Mouse (Mus musculus) embryonic facial prominence, embryonic 12.5 days (tissue): ENCODE data around the gene Olfr1370. TPM values are rescaled to one million over a fixed set of nuclear protein-coding genes. Genes with fewer than 3 reads are reported as not detected.
"Not testable (repeated sequence)": the region's sequence is repeated elsewhere in the genome, so short reads cannot be mapped to it uniquely, and the experiment has no call there.

Experiments
- ATAC-seq: fragments of 200-750 bp; cut with Nextera tagmentation; 2 replicates; pipeline ENCODE4 v1.8.0; 2017; ENCODE audit not compliant: insufficient number of reproducible peaks, insufficient read depth, low FRiP score, low TSS enrichment
- H3K27ac ChIP-seq: fragments of 300-500 bp; sonication (generic); 2 replicates; pipeline ENCODE4 v1.5.1; 2016; ENCODE audit warnings: mild to moderate bottlenecking
- H3K27me3 ChIP-seq: fragments of 300-500 bp; sonication (generic); 2 replicates; pipeline ENCODE4 v1.6.1; 2016; ENCODE audit warnings: mild to moderate bottlenecking, moderate library complexity
- H3K36me3 ChIP-seq: fragments of 300-500 bp; sonication (generic); 2 replicates; pipeline ENCODE4 v1.6.1; 2016; ENCODE audit warnings: mild to moderate bottlenecking
- H3K4me1 ChIP-seq: fragments of 300-500 bp; sonication (generic); 2 replicates; pipeline ENCODE4 v1.6.1; 2016
- H3K4me2 ChIP-seq: fragments of 300-500 bp; sonication (generic); replicated peaks from 2 replicates; pipeline ENCODE4 v1.6.1; 2016; ENCODE audit warnings: mild to moderate bottlenecking, moderate library complexity
- H3K4me3 ChIP-seq: fragments of 300-500 bp; sonication (generic); 2 replicates; pipeline ENCODE4 v1.5.1; 2016; ENCODE audit warnings: mild to moderate bottlenecking
- H3K9ac ChIP-seq: fragments of 300-500 bp; sonication (generic); 2 replicates; pipeline ENCODE4 v1.6.1; 2016; ENCODE audit warnings: mild to moderate bottlenecking, moderate library complexity
- H3K9me3 ChIP-seq: fragments of 300-500 bp; sonication (generic); 2 replicates; pipeline ENCODE4 v1.6.1; 2016; ENCODE audit warnings: mild to moderate bottlenecking, moderate library complexity
- WGBS: fragments of 180-500 bp; shearing (Covaris S2); methylation state at CpG from one replicate; pipeline ENCODE4 v1.1.7; 2016; 5-methylcytosine and 5-hydroxymethylcytosine counted together
- polyA plus RNA-seq: library from polyadenylated mRNA; unstranded; fragments of >200 nt; fragmentation: Nextera tagmentation; extraction: Ambion mirVana; gene quantifications from 2 replicates; pipeline ENCODE4 v1.2.1, GENCODE M21; 2016

Olfr1370 gene
- 0.09 TPM in 1 of 2 replicates, not detected in the other for polyA plus RNA-seq

DNA sequence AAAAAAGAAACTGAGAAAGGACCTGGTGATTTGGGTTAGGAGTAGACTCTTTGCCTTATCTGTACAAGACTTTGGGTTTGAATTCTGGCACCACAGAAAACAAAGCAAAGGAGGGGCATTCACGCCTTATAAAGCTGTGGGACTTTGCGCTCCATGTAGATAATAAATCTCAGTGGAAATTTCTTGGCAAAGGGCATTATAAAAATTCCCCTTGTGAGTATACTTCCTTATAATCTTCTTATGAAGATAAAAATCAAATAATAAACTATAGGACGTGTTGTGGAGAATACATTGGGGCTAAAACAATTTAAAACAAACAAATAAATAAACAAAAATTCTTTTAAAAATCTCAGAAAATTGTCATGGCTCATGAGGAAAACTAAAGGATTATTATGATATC lies at the start of gene Olfr1370:
Gene Olfr1370, minus strand, starts transcription at position 101 of the 400 bp plus-strand sequence.
- no peaks in the 10 kb centered on the region for H3K9me3 ChIP-seq
- no peaks in the 10 kb centered on the region for H3K36me3 ChIP-seq
- H3K4me1 ChIP-seq, result no peaks in the 10 kb centered on the region
- no peak within 1 kb of the TSS for H3K9ac ChIP-seq
- H3K27me3 ChIP-seq, result no peaks in the 10 kb centered on the region
- 78% methylated on average over 3 of the region's 3 CpGs for WGBS
- H3K27ac ChIP-seq, result no peak within 1 kb of the TSS
- no peak within 1 kb of the TSS for H3K4me2 ChIP-seq
- ATAC-seq, result no peak
- no peak within 1 kb of the TSS for H3K4me3 ChIP-seq

DNA sequence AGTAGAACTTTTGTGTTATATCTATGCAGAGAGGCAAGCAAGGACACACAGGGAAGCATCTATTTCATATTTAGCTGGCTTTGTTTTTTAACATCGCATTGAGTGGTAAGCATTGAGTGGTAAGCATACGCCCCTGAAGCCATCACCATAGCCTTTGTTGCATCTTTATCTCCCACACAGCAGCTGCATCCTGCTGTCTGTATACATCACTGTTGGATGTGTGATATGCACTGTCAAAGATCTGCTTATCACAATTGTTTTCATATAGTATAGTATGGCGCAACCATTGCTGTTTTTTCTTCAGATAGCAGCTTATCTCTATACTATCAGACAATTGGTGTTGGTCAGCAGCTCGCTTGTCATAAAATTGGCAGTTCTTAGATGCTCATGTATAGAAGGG lies 39.4 kb upstream of the Olfr1370 start:
- Histone ChIP-seq H3K27ac (no peak overlapping the region), H3K4me3 (no peak overlapping the region), H3K27me3 (no peaks in the 10 kb centered on the region), H3K36me3 (no peaks in the 10 kb centered on the region), H3K4me2 (no peak overlapping the region), H3K9me3 (no peaks in the 10 kb centered on the region), H3K4me1 (no peaks in the 10 kb centered on the region), H3K9ac (no peak overlapping the region)
- no peak for ATAC-seq
- WGBS, result 86% methylated on average over 4 of the region's 4 CpGs

DNA sequence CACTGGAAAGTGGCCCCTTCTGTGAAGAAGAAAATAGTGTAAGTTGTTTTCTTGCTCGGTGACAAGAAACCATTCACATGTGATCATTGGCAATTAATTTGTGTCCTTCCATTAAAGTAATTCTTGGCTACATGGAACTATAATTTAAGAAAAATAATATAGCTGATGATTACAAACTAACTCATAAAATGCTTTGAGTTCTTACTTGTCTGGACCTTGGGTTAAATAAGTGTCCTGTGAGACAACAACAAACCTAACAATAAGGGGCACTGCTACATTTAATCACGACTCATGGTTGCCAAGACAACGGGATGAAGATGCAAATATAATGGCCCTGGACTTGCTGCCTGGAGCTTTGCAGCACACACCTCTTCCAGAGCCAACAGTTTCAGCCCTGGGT lies 36.4 kb upstream of the Olfr1370 start, which contains the start of gene Olfr1369-ps1:
Gene Olfr1369-ps1, plus strand, starts transcription at position 301 of the 400 bp plus-strand sequence.
- not testable (repeated sequence) for H3K27ac ChIP-seq, H3K36me3 ChIP-seq, H3K27me3 ChIP-seq, H3K9ac ChIP-seq, H3K4me1 ChIP-seq, H3K4me3 ChIP-seq, H3K9me3 ChIP-seq, ATAC-seq, H3K4me2 ChIP-seq
- WGBS, result 81% methylated on average over 3 of the region's 3 CpGs

DNA sequence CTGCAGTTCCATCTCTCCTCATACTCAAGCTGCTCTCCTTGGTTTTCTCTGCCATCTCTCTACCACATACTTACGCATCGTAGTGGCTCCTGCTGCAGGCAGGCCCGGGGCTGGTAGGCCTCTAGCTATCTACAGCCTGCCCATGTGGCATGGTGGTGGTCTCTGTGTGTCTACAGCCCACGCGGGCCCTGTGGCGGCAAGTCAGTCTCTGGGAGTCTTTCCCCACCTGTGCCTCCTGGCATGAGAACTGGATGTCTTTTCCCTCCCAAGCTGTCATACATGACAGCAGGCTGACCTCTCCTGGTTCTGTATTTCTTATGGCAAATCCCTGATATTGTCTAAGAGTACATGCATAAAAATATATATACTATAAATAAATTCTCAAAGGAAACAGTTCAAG lies 35.7 kb upstream of the Olfr1370 start:
- WGBS, result 80% methylated on average over 6 of the region's 6 CpGs
- Histone ChIP-seq H3K27me3 (no peaks in the 10 kb centered on the region), H3K4me1 (no peaks in the 10 kb centered on the region), H3K27ac (no peak overlapping the region), H3K9ac (no peak overlapping the region), H3K4me2 (no peak overlapping the region), H3K36me3 (no peaks in the 10 kb centered on the region), H3K9me3 (no peaks in the 10 kb centered on the region), H3K4me3 (no peak overlapping the region)
- no peak for ATAC-seq

DNA sequence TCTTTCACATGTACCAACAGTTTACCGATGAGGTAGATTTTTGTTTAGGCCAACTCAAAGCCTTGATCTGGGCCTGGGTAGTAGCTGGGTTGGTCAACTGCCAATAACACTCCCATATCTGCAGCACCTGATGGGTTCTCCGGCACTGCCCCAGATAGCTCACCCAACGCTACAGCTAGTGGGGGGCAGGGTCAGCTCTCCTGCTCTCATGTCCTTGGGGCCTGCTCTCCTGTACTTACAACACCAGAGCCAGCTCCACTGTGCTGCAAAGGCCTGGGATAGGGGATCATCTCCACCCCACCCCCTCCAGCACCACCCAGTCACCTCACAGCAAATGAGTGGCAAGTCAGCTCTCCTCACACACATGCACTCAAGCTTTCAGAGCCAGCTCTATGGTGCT lies 35.0 kb upstream of the Olfr1370 start:
- Histone ChIP-seq H3K9ac (no peak overlapping the region), H3K27me3 (no peaks in the 10 kb centered on the region), H3K4me2 (no peak overlapping the region), H3K36me3 (no peaks in the 10 kb centered on the region), H3K27ac (no peak overlapping the region), H3K9me3 (no peaks in the 10 kb centered on the region), H3K4me1 (no peaks in the 10 kb centered on the region), H3K4me3 (no peak overlapping the region)
- no peak for ATAC-seq
- WGBS, result 94% methylated on average over 3 of the region's 3 CpGs

DNA sequence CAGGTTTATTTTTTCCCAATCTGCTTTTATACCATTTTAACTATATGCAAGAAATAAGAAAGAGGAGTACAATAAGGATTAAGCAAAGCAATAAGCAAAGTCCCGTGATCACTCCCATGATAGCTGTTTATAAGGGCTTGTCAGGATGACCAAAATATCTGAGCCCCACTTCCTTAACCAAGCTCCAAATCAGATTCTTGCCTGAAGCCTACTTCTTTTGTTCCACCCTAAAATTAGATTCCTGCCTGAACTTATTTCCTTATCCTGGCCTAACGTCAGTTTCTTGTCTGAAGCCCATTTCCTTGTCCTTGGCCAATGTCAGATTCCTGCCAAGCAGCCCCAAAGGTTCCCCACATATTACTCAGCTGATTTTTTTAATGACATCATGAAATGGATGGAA lies 7.9 kb upstream of the Olfr1370 start:
- 72% methylated on average over 2 of the region's 2 CpGs for WGBS

DNA sequence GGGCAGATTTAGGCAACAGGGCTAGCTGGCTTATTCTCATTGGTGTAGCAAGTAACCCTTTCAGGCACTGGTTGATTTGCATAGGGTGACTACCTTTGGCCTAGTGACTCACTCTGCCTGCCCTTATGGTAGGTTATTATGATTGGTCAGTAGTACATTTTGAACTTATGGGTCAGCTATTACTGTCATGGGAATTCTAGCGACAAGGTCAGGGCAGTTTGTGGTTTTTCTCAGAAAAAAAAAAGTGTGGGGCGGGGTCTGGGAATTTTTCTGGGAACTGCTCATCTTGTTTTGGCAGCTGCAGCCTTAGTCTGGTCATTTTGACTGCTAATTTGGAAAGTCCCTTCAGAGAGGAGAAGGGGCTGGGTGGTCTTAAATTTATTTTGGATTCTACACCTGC lies 8.7 kb downstream of the Olfr1370 start:
- ATAC-seq, result no peak
- 87% methylated on average over 2 of the region's 2 CpGs for WGBS

More for the DNA sequence above, 7.9 kb upstream of the Olfr1370 start:
- H3K27ac ChIP-seq, result no peak overlapping the region
- no peak for ATAC-seq
- H3K4me3 ChIP-seq, result no peak overlapping the region
- no peak overlapping the region for H3K4me2 ChIP-seq
- no peaks in the 10 kb centered on the region for H3K27me3 ChIP-seq
- H3K36me3 ChIP-seq, result no peaks in the 10 kb centered on the region
- no peaks in the 10 kb centered on the region for H3K4me1 ChIP-seq
- H3K9ac ChIP-seq, result no peak overlapping the region
- no peaks in the 10 kb centered on the region for H3K9me3 ChIP-seq

DNA sequence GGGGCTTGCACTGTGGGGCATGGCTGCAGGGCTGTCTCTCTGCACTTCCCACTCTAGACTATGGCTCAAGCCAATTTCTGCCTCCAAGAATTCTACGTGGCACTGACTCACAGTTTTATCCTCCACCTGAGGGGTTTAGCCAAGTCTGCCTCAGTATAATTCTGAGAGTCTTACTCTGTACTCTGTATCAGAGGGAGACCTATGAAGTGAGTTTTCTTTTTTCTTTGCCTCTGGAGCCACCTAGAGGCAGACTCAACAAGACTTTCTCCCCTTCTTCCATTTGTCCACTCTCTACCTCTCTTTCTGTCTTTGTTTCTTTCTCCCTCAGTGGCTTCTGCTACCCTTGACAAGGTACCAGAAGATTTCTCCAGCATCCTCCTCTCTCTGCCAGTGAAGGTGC lies 24.6 kb downstream of the Olfr1370 start:
- ATAC-seq, result no peak
- no peak overlapping the region for H3K4me3 ChIP-seq
- H3K9me3 ChIP-seq, result 0 out of 2 replicates have a peak, but pooled peaks cover 3% of the 10 kb centered on the region
- H3K36me3 ChIP-seq, result no peaks in the 10 kb centered on the region
- no peak overlapping the region for H3K4me2 ChIP-seq
- no peaks in the 10 kb centered on the region for H3K27me3 ChIP-seq
- no peak overlapping the region for H3K27ac ChIP-seq
- WGBS, result 50% methylated on average over 1 of the region's 1 CpGs
- H3K9ac ChIP-seq, result no peak overlapping the region
- no peaks in the 10 kb centered on the region for H3K4me1 ChIP-seq

More for the DNA sequence above, 8.7 kb downstream of the Olfr1370 start:
- no peaks in the 10 kb centered on the region for H3K27me3 ChIP-seq
- H3K4me3 ChIP-seq, result no peak overlapping the region
- no peak overlapping the region for H3K4me2 ChIP-seq
- no peak overlapping the region for H3K27ac ChIP-seq
- no peaks in the 10 kb centered on the region for H3K4me1 ChIP-seq
- H3K36me3 ChIP-seq, result no peaks in the 10 kb centered on the region
- no peak overlapping the region for H3K9ac ChIP-seq
- H3K9me3 ChIP-seq, result no peaks in the 10 kb centered on the region

DNA sequence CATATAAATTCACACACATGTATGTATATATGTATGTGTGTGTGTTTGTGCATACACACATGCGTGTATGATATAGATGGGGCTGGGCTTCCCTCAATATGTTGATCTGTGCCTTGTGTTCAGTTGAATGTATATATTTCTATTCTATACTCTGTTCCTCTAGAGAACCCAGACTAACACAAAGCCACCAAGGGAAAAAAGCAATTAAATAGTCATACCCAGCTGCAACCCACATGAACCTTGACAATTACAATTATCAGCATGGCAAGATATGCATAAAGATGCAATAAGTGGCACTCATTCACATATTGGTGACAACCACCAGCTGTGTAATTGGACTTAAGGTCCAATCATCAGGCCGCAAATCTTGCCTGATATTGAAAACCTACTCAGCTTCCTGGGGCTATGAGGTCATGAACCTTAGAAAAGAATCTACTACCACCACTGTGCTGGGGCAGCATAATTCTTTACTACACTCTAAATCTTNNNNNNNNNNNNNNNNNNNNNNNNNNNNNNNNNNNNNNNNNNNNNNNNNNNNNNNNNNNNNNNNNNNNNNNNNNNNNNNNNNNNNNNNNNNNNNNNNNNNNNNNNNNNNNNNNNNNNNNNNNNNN lies 34.1 kb downstream of the Olfr1370 start:
- Histone ChIP-seq H3K36me3 (no peaks in the 10 kb centered on the region), H3K27me3 (no peaks in the 10 kb centered on the region), H3K4me1 (no peaks in the 10 kb centered on the region), H3K27ac (no peak overlapping the region), H3K4me3 (no peak overlapping the region), H3K9ac (no peak overlapping the region), H3K9me3 (no peaks in the 10 kb centered on the region), H3K4me2 (no peak overlapping the region)
- ATAC-seq, result no peak
- 84% methylated on average over 2 of the region's 2 CpGs for WGBS

DNA sequence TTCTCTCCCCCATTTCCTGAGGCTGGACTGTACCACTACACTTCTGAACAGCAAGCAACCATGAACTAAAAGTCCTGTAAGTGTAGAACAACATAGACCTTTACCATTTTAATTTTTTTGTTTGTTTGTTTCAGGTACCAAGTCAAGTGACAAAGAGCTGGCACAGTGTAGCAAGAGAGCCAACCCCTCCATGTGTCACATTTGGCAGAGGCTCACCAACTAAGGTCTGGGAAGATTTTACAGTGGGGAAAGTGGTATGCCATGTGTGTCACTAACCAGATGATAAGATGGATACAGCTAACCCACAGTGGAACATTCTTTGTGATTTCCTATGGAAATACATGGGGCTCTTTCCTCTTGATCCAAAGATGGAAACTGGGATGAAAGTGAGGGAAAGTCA lies 38.8 kb downstream of the Olfr1370 start:
- H3K4me1 ChIP-seq, result no peaks in the 10 kb centered on the region
- no peak overlapping the region for H3K4me3 ChIP-seq
- no peak overlapping the region for H3K27ac ChIP-seq
- no peak overlapping the region for H3K4me2 ChIP-seq
- no peaks in the 10 kb centered on the region for H3K27me3 ChIP-seq
- H3K9ac ChIP-seq, result no peak overlapping the region
- H3K36me3 ChIP-seq, result no peaks in the 10 kb centered on the region
- H3K9me3 ChIP-seq, result no peaks in the 10 kb centered on the region
- no peak for ATAC-seq

DNA sequence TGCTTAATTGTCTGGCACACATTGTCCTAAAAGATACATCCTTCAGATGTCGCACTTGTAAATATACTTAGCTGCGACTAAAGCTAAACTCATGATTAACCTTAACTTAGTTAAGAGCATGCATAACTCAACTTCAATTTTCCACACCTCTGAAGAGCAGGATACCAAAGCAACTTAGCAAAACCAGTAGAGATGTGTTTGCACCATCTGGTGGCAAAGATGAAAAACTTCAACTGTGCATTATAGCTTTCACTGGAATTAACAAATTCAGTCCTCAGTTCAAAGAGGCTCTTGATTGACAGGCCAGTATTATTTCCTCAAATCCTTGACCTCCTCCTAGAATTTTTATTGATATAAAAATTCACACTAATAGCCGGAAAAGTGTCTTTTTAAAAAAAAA lies 39.7 kb downstream of the Olfr1370 start:
- Histone ChIP-seq H3K27ac (no peak overlapping the region), H3K9ac (no peak overlapping the region), H3K9me3 (no peaks in the 10 kb centered on the region), H3K4me1 (no peaks in the 10 kb centered on the region), H3K4me2 (no peak overlapping the region), H3K4me3 (no peak overlapping the region), H3K36me3 (no peaks in the 10 kb centered on the region), H3K27me3 (no peaks in the 10 kb centered on the region)
- 77% methylated on average over 3 of the region's 3 CpGs for WGBS
- no peak for ATAC-seq

DNA sequence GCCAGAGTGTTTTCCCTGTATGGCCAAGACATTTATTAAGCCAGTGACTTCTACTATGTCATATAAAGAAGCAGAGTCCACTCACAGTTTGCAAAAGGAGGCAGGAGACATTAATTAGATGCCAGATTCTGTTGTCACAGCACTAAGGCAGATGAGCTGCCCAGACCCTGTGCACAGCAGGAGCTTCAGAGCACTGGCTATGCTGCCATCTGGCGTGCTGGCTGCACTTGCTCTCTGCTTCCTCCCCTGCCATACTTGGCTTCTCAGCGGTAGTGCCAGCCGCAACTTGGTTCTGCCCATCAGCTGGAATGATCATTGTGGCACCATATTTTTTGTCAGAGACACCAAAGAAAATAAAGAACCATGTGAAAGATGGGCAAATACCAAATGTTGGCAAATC lies 41.6 kb downstream of the Olfr1370 start:
- no peak for ATAC-seq
- WGBS, result 56% methylated on average over 3 of the region's 3 CpGs
- H3K27ac ChIP-seq, result no peak overlapping the region
- no peaks in the 10 kb centered on the region for H3K36me3 ChIP-seq
- H3K4me2 ChIP-seq, result no peak overlapping the region
- H3K4me3 ChIP-seq, result no peak overlapping the region
- H3K9me3 ChIP-seq, result no peaks in the 10 kb centered on the region
- H3K27me3 ChIP-seq, result no peaks in the 10 kb centered on the region
- H3K9ac ChIP-seq, result no peak overlapping the region
- H3K4me1 ChIP-seq, result no peaks in the 10 kb centered on the region

DNA sequence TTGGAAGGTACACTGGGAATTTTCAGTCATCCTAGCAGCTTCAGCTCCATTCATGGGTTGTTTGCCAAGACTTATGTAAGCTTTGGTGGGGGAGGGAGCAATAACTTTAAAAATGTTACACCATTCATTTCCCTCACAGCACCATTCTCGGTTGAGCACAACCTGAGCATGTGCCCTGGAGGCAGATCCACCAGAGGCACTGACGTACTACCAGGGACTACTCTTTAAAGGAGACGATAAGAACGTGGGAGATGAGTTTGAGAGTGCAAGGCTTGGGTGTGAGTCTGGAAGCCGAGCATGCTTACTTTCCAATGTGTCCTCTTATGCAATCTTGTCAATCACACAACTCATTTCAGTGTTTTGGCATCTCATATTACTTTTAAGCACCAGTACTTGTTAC lies 49.9 kb downstream of the Olfr1370 start:
- H3K9me3 ChIP-seq, result no peaks in the 10 kb centered on the region

More for the DNA sequence above, 49.9 kb downstream of the Olfr1370 start:
- H3K27ac ChIP-seq, result no peak overlapping the region
- no peaks in the 10 kb centered on the region for H3K36me3 ChIP-seq
- no peak overlapping the region for H3K4me2 ChIP-seq
- H3K27me3 ChIP-seq, result no peaks in the 10 kb centered on the region
- WGBS, result 76% methylated on average over 5 of the region's 5 CpGs
- ATAC-seq, result no peak
- no peak overlapping the region for H3K9ac ChIP-seq
- H3K4me3 ChIP-seq, result no peak overlapping the region
- no peaks in the 10 kb centered on the region for H3K4me1 ChIP-seq
